Mouse (Mus musculus): ENCODE data around the gene Eif2s1.
A peak's percentile ranks its signal among the peaks of the same experiment; 100 is the strongest.

Gene Eif2s1

DNA sequence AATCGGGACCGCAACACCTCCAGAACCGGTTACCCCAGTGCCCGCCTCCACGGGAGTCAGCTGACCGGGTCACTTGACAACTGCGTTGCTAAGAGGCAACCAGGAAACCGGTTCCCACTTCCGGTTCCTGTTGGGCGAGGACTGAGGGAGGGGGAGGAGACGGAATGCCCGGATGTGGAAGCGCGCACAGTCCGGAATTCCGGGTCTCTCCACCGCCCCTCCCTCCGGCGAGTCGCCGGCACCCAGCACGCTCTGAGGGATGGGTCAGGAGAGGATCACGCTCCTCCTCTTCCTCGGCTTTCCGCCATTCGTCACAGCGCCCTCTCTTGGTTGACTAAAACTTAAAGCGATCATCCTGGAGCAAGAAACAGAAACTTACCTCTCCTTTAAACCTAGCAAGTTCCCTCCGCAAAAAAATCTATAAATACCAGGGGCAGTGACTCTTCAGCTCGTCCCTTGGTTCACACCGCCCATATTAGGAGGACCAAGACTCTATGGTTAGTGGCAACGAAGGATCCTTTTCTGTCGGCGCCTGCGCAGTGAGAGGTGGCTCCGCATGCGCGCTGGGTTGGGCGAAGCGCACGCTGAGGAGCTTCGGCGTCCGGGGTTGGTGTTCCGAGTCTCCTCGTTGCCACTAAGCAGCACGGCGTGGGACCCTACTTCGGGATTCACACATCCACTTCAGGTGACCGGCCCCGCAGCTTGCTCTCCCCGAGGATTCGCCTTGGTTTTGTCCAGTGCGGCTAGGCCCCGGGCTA lies at the start of gene Eif2s1, which contains the start of gene Atp6v1d:
Gene Eif2s1 (plus strand): TSS at position 324 of the 758 bp plus-strand sequence.
Gene Atp6v1d (minus strand): TSS at position 143 of the 758 bp plus-strand sequence.
- DNase-seq (ENCODE audit: low read depth, low spot score) = peak; percentile 99

GRCm38 (mm10) chr12:78814437-78814836 lies 47.2 kb upstream of the Eif2s1 start:
- peak; percentile 22 for DNase-seq (ENCODE audit: low read depth, low spot score)

DNA sequence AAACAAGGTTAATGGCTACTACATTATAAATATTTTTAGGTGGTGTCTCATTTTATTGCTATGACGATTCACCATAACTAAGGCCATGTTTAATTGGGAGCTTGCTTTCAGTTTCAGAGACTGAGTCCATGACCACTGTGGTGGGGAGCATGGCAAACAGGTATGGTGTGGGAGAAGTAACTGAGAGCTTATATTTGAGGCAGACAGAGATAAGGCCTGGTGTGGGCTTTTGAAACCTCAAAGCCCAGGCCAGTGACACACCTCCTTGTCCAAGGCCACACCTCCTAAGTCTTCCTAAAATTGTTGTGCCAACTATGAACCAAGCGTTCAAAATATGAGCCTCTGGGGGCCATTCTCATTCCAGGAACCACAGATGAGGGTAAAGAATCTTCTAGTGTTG lies 27.1 kb upstream of the Eif2s1 start:
- no peak for DNase-seq (ENCODE audit: low read depth, low spot score)

DNA sequence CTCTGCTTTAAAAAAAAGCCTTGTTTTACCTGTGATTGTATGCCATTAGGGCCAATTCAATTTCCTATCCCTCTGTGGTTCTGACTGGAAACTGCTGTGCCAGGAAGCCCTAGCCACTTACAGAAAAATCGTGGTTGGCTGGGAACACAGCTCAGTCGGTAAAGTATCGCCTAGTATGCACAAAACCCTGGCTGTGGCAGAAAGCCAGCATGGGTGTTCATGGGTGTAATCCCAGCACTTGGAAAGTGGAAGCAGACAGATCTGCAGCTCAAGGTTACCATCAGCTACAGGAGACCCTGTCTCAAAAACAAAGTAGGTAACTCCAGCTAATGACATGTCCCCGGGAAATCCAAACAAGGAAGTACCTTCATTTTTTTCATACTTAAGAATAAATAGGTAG lies 21.7 kb upstream of the Eif2s1 start:
- no peak for DNase-seq (ENCODE audit: low read depth, low spot score)

GRCm38 (mm10) chr12:78842429-78842828 lies 19.2 kb upstream of the Eif2s1 start:
- DNase-seq (ENCODE audit: low read depth, low spot score) = no peak

- no peak for DNase-seq (ENCODE audit: low read depth, low spot score)
Measured at GRCm38 (mm10) chr12:78848246-78848645, 13.4 kb upstream of the Eif2s1 start.

GRCm38 (mm10) chr12:78860921-78861495 lies 611 bp upstream of the Eif2s1 start:
- DNase-seq (ENCODE audit: low read depth, low spot score) = no peak

- no peak for DNase-seq (ENCODE audit: low read depth, low spot score)
Measured at GRCm38 (mm10) chr12:78862254-78862730, 673 bp downstream of the Eif2s1 start.

GRCm38 (mm10) chr12:78865434-78865833 lies 3.8 kb downstream of the Eif2s1 start:
- peak; percentile 41 for DNase-seq (ENCODE audit: low read depth, low spot score)

DNA sequence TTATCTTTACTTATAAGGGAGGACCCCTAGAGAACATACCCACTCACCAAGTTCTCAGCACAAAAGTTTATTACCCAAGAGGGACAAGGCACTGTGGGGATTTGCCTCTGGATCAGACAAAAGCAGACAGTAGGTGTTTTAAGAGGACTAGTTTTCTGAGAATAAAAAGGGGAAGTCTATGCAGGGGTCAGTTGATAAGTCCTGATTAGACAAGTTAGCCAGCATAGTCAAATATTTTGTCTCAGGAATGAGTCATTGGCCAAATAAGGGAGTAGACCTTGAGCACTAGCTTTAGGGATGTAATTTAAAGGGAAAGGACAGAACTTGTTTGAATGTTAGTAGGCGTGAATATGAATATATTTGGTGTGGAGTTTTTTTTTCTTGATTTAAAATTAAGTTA lies 6.5 kb downstream of the Eif2s1 start:
- DNase-seq (ENCODE audit: low read depth, low spot score) = peak; percentile 41

DNA sequence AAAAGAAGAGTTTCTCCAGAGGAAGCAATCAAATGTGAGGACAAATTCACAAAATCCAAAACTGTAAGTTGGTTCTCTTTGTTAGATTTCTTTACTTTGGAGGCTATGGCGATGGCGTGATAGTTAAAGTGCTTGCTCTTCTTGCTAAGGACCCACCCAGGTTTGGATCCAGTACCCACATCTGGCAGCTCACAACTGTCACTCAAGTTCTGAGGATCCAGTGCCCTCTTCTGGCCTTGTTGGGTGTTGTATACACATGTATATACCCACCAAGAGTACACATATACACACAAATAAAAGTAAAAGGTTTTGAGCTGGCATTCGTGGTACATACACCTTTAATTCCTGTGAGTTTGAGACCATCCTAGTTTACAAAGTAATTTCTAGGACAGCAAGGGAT lies 13.0 kb downstream of the Eif2s1 start:
- peak; percentile 29 for DNase-seq (ENCODE audit: low read depth, low spot score)

DNA sequence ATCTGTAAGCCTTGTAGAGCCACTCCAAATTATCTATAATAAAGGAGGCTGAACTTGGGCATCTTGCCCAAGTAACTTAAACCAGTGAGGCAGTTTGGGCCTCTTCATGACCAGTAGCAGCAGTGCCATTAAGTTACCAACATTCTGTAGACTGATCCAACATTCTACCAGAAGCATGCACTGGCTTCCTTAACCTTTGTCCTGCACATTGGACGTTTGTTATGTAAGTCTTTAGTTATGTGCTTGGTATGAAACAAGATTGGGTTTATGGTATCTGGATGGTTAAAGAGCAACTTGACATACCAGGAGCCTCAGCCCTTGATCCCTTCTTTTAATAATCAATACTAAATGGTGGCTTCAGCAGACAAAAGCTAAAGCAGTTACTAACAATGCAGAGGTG lies 28.4 kb downstream of the Eif2s1 start:
- no peak for DNase-seq (ENCODE audit: low read depth, low spot score)

GRCm38 (mm10) chr12:78891149-78891548 lies 29.5 kb downstream of the Eif2s1 start:
- DNase-seq (ENCODE audit: low read depth, low spot score) = peak; percentile 21

GRCm38 (mm10) chr12:78897861-78898260 lies 36.2 kb downstream of the Eif2s1 start:
- no peak for DNase-seq (ENCODE audit: low read depth, low spot score)

- no peak for DNase-seq (ENCODE audit: low read depth, low spot score)
Measured at GRCm38 (mm10) chr12:78901467-78901866, 39.8 kb downstream of the Eif2s1 start.

DNA sequence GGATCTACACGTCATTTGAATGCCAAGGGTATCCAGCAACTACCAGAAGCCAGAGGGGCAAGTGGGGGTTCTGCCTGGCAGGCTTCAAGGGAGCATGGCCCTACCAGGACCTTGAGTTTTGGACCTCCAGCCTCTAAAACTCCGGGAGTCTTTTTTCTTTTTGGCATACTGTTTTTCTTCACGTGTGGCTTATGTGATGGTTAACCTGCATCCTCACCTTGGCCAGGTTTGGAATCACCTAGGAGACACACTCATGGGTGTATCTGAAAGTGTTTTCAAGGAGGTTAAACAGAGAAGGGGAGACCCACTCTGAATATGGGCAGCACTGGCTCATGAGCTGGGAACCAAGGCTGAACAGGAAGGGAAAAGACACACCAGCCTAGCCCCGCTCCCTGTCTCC lies 41.7 kb downstream of the Eif2s1 start:
- no peak for DNase-seq (ENCODE audit: low read depth, low spot score)

GRCm38 (mm10) chr12:78904499-78904898 lies 42.9 kb downstream of the Eif2s1 start:
- DNase-seq (ENCODE audit: low read depth, low spot score) = no peak

DNA sequence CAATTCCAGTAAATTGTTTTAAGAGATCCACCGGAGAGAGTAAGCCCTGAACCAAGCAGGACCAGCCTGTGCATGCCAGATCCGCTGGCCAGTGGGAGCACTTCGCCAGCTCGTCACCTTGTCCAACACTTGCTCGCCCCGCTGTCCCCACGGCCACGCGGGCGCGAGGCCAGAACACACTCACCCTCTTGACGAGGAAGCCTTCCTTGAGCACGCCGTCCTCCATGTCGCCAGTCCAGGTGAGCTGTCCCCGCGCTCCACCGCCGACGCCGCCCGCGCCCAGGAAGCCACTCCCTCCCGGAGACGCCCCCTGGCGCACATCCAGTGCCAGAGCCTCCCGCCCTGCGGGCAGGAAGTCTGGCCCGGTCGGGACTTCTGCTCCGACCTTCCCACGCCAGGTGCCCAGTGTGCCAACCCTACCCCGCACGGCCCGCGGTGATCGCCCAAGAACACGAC lies 45.1 kb downstream of the Eif2s1 start, which contains the start of gene Plek2:
Gene Plek2 (minus strand): TSS at position 258 of the 456 bp plus-strand sequence.
- DNase-seq (ENCODE audit: low read depth, low spot score) = peak; percentile 71

DNA sequence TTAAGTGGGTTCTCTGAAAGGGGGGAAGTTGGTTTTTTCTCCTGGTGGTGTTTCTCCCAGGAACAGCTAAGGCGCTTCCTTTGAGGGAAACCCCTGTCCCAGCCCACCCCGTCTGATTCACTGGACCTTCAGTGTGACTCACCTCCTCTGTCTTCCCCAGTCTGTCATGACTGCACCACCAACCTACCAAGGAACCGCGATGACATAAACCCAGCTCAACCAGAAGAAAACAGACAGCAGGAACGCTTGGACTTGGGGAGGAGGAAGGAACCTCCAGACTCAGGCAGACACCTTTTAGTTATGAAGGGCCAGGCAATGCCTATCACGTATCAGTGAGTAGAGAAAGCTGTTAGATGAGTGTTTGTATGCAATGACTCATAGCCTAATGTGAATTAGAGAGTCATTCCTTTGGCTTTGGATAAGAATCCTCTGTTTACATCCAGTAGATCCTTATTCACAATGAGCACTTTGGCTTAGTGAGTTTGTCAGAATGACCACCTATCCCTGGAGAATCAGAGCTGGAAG lies 46.5 kb downstream of the Eif2s1 start:
- no peak for DNase-seq (ENCODE audit: low read depth, low spot score)

DNA sequence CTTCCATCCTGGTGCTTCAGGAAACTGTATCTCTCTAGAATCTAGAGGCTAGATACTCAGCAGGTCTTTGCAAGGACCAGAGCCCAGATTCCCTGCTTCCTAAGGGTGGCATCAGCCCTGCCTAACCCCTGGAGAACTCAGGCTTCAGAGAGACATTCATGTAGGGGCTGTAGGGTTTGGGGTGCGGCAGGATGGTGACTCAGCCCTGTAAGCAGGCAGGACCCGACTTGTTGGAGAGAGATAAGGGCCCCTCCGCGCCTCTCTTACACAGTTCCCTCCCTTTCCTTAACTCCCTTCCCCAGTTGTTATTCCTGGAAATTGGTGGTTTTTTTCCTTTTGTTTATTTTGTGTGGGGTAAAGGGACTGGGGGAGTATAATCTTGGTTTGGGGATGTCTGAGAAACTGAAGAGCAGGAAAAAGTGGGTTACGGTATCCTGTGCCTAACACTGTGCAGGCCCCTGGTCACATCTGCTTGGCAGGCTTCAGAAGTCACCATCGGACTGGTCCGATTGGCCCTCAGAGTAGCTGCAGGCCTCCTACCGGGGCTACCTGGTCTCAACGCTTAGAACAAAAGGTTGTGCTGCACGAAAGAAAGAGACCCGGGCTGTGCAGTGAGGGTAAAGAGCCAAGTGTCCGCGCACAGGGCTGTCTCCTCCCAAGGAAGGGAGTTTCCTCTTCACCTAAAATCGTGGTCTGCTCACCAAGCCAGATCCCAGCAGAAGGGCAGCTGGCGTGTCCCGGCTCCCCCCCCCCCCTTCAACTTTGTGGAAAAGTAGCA lies 49.3 kb downstream of the Eif2s1 start:
- DNase-seq (ENCODE audit: low read depth, low spot score) = no peak

- DNase-seq (ENCODE audit: low read depth, low spot score) = no peak
Measured at GRCm38 (mm10) chr12:78911707-78912417, 50.2 kb downstream of the Eif2s1 start.
